Mouse (Mus musculus): ENCODE measurements around the gene Vmn1r45. TPM values are rescaled to one million over a fixed set of nuclear protein-coding genes. Genes with fewer than 3 reads are reported as not detected.
"Not testable (repeated sequence)": the region's sequence is repeated elsewhere in the genome, so short reads cannot be mapped to it uniquely, and the experiment has no call there.

The Vmn1r45 gene
- not detected in 2 replicates for polyA plus RNA-seq (2012)

- not testable (repeated sequence) for TF ChIP-seq GATA1 (IDR thresholded peaks at IDR 0.05; ENCODE audit: low read length)
Measured at GRCm38 (mm10) chr6:89940498-89940897, at the start of gene Vmn1r45. Vmn1r45 (minus strand) TSS chr6:89940598.

DNA sequence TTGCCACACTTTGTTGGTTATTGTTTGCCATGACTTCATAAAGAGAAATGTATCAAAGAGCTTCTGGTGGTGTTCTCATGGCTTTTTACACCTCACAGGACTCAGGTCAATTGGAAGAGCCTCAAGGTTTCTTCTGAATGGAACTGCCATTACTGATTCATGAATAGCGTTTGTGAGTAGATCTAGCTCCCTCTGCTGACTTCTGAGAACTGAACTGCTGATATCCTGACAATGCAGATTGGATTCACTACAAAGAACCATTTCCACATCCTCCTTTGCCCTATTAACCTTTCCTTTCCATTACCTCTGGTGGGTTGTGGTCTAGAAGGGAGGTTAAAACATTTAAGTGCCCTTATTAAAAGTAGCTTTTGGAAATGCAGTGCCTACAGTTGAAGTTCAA, 45.6 kb upstream of the Vmn1r45 start:
- no peak for TF ChIP-seq GATA1 (IDR thresholded peaks at IDR 0.05; ENCODE audit: low read length)

DNA sequence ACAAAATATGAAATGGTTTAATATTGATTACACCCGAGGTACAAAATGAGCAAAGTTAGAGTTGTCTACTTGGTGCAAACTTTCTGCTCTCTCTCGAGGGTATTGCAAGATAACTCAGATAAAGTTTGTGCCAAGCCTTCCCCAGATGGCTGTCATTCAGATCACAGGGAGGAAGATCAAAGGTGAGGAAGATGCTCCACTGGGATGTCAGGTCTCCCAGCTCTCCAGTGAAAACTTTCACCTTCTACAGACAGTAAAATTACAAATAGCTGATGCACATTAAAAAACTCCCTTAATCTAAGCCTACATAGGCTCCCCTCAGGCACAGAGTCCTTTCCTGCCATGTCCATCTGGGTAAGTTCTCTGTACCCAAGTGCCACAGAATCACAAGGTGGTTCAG, 28.6 kb upstream of the Vmn1r45 start, which contains the start of gene Vmn1r46:
TSS of gene Vmn1r46 (plus strand) at position 301 of the 400 bp plus-strand sequence.
- TF ChIP-seq GATA1 (IDR thresholded peaks at IDR 0.05; ENCODE audit: low read length): no peak

- no peak for TF ChIP-seq GATA1 (IDR thresholded peaks at IDR 0.05; ENCODE audit: low read length)
Measured at GRCm38 (mm10) chr6:89966341-89966740, 25.9 kb upstream of the Vmn1r45 start.

- TF ChIP-seq GATA1 (IDR thresholded peaks at IDR 0.05; ENCODE audit: low read length): no peak
Measured at GRCm38 (mm10) chr6:89953556-89953955, 13.2 kb upstream of the Vmn1r45 start.

GRCm38 (mm10) chr6:89940926-89941325, 528 bp upstream of the Vmn1r45 start:
- TF ChIP-seq GATA1 (IDR thresholded peaks at IDR 0.05; ENCODE audit: low read length): no peak

DNA sequence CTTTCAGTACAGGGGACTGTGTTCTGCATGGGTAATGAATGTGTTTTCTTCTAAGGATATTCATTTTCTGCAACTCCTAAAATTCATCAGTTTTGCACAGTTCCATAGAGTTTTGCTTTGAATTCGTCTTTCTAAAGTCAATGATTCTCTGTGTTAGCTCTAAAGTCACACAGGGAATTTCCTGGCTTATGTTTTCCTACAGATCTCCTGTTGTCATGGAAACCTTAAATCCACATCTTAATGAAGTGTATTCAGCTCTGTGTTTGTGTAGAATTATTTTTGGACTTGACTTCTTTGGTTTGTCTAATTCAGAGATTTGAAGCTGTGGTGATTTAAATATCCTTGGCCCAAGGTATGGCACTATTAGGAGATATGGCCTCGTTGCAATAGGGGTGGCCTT, 56.6 kb downstream of the Vmn1r45 start:
- TF ChIP-seq GATA1 (IDR thresholded peaks at IDR 0.05; ENCODE audit: low read length): no peak

DNA sequence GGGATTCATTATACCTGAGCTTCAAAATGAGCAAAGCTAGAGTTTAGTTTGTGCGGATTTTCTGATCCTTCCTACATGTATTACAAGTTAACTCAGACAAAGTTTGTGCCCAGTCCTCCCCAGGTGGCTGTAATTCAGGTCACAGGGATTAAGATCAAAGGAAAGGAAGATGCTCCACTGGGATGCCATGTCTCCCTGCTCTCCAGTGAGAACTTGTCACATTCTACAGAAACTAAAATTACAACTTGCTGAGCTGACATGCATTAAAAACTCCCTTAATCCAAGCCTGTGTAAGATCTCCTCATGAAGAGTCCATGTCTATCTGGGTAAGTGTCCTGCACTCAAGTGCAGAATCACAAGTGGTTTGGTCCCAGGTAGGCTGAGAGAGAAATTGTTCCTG, 57.0 kb downstream of the Vmn1r45 start, which contains the start of gene Vmn1r44:
TSS of gene Vmn1r44 (plus strand) at position 301 of the 400 bp plus-strand sequence.
- no peak for TF ChIP-seq GATA1 (IDR thresholded peaks at IDR 0.05; ENCODE audit: low read length)

Other genes with a start within 250 kb of the Vmn1r45 start
- not detected in 2 replicates for gene Vmn1r40, start 233.1 kb downstream of the Vmn1r45 start, polyA plus RNA-seq (2012)
- not detected in 2 replicates for gene Vmn1r41, start 199.8 kb downstream of the Vmn1r45 start, polyA plus RNA-seq (2012)
- not detected in 2 replicates for gene Vmn1r42, start 64.2 kb downstream of the Vmn1r45 start, polyA plus RNA-seq (2012)
- not detected in 2 replicates for gene Vmn1r43, start 64.2 kb downstream of the Vmn1r45 start, polyA plus RNA-seq (2012)
- not detected in 2 replicates for gene Vmn1r44, start 56.9 kb downstream of the Vmn1r45 start, polyA plus RNA-seq (2012)
- gene Vmn1r46, start 28.7 kb upstream of the Vmn1r45 start, polyA plus RNA-seq (2012): not detected in 2 replicates
- not detected in 2 replicates for gene Vmn1r47, start 75.5 kb upstream of the Vmn1r45 start, polyA plus RNA-seq (2012)
- gene Vmn1r48, start 96.2 kb upstream of the Vmn1r45 start, polyA plus RNA-seq (2012): not detected in 2 replicates
- not detected in 2 replicates for gene Vmn1r49, start 137.9 kb upstream of the Vmn1r45 start, polyA plus RNA-seq (2012)
- not detected in 2 replicates for gene Vmn1r50, start 160.8 kb upstream of the Vmn1r45 start, polyA plus RNA-seq (2012)
- not detected in 2 replicates for gene Vmn1r51, start 182.0 kb upstream of the Vmn1r45 start, polyA plus RNA-seq (2012)
- gene Vmn1r52, start 234.2 kb upstream of the Vmn1r45 start, polyA plus RNA-seq (2012): not detected in 2 replicates